Mouse (Mus musculus): ENCODE data around the gene Kcnh6. TPM values are rescaled to one million over a fixed set of nuclear protein-coding genes. Genes with fewer than 3 reads are reported as not detected.
A peak's percentile ranks its signal among the peaks of the same experiment; 100 is the strongest.
"Not testable (repeated sequence)": the region's sequence is repeated elsewhere in the genome, so short reads cannot be mapped to it uniquely, and the experiment has no call there.

The Kcnh6 gene
- total RNA-seq, 4 experiments from 2014 or later: 0.31 to 0.67 (median 0.40) TPM

- no peak for DNase-seq
Observed at GRCm38 (mm10) chr11:106016440-106016839, 8.5 kb downstream of the Kcnh6 start.

DNA sequence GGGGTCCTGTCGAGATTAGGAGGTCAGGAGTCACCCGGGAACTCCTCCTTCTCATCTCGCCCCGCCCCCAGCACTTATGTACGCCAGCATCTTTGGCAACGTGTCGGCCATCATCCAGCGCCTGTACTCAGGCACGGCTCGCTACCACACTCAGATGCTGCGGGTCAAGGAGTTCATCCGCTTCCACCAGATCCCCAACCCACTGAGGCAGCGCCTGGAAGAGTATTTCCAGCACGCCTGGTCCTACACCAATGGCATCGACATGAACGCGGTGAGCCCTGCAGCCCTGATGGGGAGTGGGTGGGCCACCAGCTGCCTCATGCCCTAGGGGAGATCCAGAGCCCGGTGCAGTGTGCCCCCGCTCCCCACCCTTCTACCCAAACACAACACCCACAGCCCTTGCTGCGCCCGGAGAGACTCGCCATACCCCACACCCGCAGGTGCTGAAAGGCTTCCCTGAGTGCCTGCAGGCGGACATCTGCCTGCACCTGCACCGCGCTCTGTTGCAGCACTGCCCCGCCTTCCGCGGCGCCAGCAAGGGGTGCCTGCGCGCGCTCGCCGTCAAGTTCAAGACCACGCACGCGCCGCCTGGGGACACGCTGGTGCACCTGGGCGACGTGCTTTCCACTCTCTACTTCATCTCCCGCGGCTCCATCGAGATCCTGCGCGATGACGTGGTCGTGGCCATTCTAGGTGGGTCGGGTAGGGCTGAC, 12.3 kb downstream of the Kcnh6 start:
- no peak for DNase-seq

DNA sequence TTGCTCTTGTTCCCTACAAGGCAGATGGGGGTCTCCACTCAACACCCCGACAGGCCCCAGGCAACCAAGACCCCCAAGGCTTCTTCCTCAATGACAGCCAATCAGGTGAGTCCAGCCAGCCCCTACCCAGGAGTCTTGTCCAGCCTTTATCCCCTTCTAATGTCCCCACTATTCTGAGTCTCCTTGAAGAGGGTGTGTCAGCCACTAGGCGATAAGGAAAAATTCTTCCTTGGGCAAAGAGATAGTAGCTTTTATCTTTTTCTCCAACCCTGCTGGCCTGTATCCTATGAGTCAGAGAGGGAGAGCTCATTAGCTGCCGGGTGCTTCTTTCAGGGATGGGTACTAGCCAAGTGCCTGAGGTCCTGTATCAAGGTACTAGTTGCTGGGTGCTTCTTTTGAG, 17.9 kb downstream of the Kcnh6 start:
- DNase-seq: no peak

GRCm38 (mm10) chr11:106026465-106027151, 18.7 kb downstream of the Kcnh6 start:
- no peak for DNase-seq

DNA sequence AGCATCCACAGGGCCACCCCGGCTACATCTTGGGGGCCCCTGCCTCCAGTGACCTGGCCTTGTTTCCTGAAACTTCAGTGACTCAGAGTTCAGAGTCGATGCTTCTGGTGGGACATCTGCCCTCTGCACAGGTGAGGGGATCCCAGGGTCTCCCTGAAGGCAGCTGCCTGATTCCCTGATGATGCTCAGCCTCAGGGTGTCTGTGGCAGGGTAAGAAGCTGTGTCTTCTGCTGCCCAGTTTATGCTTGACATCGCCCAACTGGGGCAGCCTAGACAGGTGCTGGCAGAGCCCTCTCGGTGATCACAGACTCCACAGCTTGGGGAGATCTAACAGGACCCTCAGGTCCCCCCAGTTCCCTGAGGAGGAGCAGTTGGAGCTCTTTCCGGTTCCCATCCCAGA, 19.7 kb downstream of the Kcnh6 start:
- DNase-seq: no peak

GRCm38 (mm10) chr11:106032074-106032473, 24.1 kb downstream of the Kcnh6 start:
- DNase-seq: not testable (repeated sequence)

DNA sequence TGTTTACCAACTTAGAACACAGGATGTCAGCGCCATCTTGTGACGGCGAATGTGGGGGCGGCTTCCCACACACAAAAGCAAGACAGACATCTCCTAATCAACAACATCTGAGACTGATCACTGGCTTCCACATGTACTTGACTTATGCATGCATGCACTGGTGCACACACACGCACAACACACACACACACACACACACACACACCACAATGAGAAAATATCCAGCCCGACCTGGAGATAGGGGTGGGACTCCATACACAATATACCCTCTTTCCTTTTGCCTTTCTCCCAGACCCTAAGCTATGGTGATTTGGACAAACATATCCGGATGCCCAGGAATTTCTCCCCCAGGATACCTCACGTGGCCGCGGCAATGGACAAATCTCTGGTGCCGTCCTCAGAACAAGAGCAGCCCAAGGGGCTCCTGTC, 25.6 kb downstream of the Kcnh6 start:
- DNase-seq: no peak

GRCm38 (mm10) chr11:106034986-106035385, 27.1 kb downstream of the Kcnh6 start:
- DNase-seq: no peak

DNA sequence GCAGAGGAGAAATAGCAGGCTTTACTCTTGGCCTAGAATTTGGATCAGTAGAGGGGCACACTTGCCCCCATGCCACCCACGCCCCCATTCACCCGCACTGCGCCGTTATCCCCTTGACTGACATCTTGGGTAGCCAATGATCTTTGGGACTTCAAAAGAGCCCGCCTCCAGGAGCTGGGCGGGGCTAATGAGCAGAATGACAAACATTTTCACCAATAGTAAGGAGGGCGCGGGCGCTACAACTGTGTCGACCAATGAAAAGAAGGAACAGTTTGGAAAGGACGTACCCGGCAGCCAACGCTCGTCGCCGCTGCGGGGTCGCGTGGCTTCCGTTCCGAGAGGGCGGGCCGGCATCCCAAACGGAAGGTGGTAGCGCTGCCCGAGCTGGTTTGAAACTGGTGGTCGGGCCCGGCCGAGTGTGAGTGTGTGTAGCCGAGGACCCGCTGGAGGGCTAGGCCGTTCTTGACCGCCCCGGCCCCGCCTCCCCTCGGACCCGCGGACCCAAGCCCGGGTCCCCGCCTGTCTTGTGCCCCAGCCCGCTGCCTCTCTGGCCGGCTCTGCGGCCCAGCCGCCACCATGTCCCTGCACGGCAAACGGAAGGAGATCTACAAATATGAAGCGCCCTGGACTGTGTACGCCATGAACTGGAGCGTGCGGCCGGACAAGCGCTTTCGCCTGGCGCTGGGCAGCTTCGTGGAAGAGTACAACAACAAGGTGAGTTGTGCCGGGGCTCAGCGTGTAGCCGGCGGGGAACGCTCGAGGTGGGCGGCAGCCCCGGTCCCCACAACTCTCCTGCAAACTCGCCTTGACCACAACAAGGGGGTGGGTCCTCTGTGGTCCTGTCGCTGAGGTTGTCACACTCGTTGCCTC, 28.9 kb downstream of the Kcnh6 start, which contains the start of gene Dcaf7:
Dcaf7 (plus strand) TSS at position 325 of the 870 bp plus-strand sequence.
- peak; percentile 97 for DNase-seq

DNA sequence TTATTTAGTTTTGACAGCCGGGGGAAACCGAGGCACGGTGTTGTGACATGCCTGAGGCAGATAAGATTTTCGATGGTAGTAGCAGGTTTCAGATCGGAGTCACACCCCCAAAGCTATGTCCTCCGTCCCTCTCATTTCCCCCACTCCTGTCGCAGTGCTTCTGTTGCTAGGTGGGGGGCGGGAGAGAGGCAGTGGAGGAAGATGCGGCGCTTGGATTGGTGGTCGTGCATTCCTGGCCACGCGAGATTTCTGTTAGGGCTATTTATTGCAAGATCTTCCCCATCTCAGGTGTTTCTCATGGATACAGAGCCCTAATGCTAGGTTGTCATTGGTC, 29.5 kb downstream of the Kcnh6 start:
- peak; percentile 31 for DNase-seq

DNA sequence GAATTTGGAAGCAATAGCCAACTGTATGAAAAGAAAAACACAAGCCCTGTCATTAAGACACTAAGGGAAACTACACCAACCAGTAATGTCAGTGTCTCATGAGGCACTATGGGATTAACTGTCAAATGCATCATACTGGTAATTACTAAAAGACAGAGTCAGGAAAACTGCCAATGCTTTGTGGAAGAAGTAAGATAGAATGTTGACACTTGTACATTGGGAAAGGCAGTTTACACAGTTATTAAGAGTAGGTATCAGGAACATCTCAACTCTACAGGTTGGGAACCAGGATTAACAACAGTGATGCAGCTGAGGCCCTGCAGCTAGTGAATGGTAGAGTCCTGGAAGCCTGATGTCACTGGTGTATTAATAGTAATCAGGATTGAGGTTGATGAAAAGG, 36.4 kb downstream of the Kcnh6 start:
- DNase-seq: no peak

DNA sequence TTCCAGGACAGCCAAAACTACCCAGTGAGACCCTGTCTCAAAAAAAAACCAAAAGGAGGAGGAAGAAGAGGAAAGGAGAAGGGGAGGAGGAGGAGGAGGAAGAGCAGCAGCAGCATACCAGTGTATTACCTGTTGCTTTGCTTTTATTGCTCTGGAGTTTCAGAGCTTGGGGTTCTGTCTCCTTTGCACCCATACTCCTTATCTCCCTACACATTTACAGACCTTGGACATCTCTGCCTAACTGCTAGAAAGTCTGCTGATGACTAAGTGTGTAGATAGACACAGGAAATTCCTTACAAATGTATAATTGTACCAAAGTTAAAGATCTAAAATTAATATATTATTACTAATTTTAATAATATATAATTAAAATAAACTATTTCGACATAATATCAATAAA, 37.3 kb downstream of the Kcnh6 start:
- no peak for DNase-seq

DNA sequence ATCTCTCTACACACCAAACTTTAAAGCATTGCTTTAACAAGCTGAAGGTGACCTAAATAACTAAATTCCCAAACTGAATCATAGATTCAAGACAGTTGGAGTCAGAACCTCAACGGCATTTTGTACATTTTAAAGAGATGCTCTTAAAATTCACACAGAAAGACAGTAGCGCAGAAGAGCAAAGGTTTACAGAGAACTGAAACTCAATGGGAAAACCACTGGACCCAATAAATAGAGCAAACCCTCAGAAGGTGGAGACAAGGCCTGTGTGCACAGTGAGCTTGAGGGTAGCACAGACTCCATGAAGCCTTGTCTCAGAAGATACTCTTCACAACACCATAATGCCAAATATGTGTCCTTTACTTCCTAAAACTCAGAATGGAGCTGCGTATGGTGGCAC, 37.9 kb downstream of the Kcnh6 start:
- no peak for DNase-seq

GRCm38 (mm10) chr11:106046584-106046983, 38.7 kb downstream of the Kcnh6 start:
- DNase-seq: no peak

GRCm38 (mm10) chr11:106053921-106054320, 46.0 kb downstream of the Kcnh6 start:
- DNase-seq: no peak

DNA sequence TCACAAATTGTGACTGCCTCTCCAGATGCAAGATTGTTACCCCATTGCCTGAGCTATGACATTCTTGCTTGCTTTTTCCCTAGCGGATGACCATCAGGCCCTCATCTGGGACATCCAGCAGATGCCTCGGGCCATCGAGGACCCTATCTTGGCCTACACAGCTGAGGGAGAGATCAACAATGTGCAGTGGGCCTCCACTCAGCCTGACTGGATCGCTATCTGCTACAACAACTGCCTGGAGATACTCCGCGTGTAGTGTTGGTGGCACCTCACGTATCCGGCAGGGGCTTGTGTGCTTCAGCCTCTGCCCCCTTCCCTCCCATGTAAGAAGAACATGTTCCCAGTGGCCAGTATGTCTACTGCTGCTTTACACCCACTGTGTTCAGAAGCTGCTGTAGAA, 46.7 kb downstream of the Kcnh6 start:
- no peak for DNase-seq

DNA sequence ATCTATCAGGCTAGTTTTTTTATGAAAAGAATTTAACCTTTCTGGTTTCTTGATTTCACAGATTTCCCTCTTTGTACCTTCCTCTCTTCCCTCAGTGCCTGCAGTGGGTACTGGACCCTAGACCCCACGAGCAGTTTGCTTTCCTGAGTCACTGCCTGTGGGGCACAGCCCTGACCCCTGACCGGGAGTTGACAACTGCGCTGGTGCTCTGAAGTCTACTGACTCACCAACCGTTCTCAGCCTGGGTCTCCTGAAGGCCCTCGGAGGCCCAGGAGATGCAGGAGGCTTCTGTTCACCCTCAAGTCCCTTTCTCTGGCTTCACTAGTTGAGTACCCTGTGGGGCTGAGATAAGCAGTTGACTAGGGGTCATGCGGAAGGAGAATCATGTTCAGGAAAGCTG, 47.4 kb downstream of the Kcnh6 start:
- no peak for DNase-seq

DNA sequence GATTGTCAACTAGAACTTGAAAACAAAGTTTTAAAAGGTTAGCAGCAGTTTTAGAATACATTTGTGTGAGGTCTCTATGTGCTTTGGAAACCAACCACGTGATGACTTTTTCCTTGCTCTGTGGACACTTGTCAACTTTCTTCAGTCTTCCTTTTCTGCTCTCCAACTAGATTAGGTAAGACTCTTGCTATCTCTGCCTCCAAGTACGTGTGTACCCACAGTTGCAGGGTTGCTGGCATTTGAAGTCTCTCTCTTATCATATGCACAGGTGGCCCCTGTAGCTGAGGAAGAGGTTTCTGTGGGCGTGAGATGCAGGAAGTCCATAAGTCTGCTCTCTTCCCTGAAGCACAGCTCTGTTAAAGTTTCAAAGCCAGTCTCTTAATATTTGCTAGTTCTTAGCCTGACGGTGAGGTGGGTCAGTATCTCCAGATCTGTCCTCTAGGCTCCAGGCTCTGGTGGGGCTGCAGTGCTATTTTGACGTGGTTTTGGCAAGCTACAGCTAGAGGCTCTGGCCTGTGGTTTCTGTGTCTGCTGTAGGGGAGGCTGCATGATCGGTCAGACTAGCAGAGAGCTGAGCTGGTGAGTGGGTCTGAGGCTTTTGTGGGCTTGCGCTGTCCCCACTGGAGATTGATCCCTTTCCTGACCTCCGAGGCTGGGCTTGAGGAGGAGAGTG, 49.0 kb downstream of the Kcnh6 start:
- no peak for DNase-seq

- DNase-seq: no peak
Observed at GRCm38 (mm10) chr11:106058020-106058419, 50.1 kb downstream of the Kcnh6 start.

GRCm38 (mm10) chr11:106060549-106060948, 52.6 kb downstream of the Kcnh6 start:
- no peak for DNase-seq

GRCm38 (mm10) chr11:106061311-106061710, 53.4 kb downstream of the Kcnh6 start:
- no peak for DNase-seq

DNA sequence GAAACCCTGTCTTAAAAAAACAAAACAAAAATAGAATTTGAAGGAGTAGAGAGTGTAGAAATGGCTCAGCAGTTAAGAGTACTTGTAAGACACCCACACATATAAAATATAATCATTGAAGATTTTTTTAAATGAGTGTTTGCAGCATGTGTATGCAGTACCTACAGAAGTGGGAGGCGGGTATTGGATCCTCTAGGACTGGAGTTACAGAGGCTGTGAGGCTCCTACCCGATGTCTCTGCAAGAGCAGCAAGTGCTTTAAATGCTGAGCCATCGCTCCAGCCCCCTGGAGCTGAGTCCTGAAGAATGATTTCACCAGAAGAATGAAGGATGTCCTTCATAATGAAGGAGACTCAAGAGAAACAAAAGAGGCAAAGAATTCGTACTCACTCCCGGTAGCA, 55.8 kb downstream of the Kcnh6 start:
- DNase-seq: no peak
